Mouse (Mus musculus): Measurements from ENCODE around the gene Srrm2. TPM values are rescaled to one million over a fixed set of nuclear protein-coding genes. Genes with fewer than 3 reads are reported as not detected.
A peak's percentile ranks its signal among the peaks of the same experiment; 100 is the strongest.

Gene Srrm2
- polyA plus RNA-seq, 1 experiment, result 117 TPM

GRCm38 (mm10) chr17:23746311-23746710 is 44.0 kb upstream of the Srrm2 start:
- peaks cover 2% of the 10 kb centered on the region for H3K36me3 ChIP-seq (replicated peaks; ENCODE audit: low read length)
- no peak for TF ChIP-seq GATA1 (IDR thresholded peaks at IDR 0.05; ENCODE audit: borderline replicate concordance, low read length)
- no peak for TF ChIP-seq FLI1 (IDR thresholded peaks at IDR 0.05; ENCODE audit: low read length)
- H3K27me3 ChIP-seq (replicated peaks), result peaks cover 63% of the 10 kb centered on the region
- no peak overlapping the region for H3K4me3 ChIP-seq (replicated peaks)
- H3K9me3 ChIP-seq, result peaks cover 3% of the 10 kb centered on the region; the same call in 1 of the 2 replicates
- H3K4me1 ChIP-seq, result peaks cover 71% of the 10 kb centered on the region

GRCm38 (mm10) chr17:23746767-23747166 is 43.6 kb upstream of the Srrm2 start:
- peaks cover 67% of the 10 kb centered on the region for H3K4me1 ChIP-seq
- TF ChIP-seq FLI1 (IDR thresholded peaks at IDR 0.05; ENCODE audit: low read length) (no peak), GATA1 (IDR thresholded peaks at IDR 0.05; ENCODE audit: borderline replicate concordance, low read length) (no peak)
- H3K9me3 ChIP-seq, result peaks cover 3% of the 10 kb centered on the region; the same call in 1 of the 2 replicates
- peaks cover 58% of the 10 kb centered on the region for H3K27me3 ChIP-seq (replicated peaks)
- H3K4me3 ChIP-seq (replicated peaks), result no peak overlapping the region
- peaks cover 7% of the 10 kb centered on the region for H3K36me3 ChIP-seq (replicated peaks; ENCODE audit: low read length)

- H3K4me3 ChIP-seq (replicated peaks), result no peak overlapping the region
- no peak for TF ChIP-seq FLI1 (IDR thresholded peaks at IDR 0.05; ENCODE audit: low read length)
- no peak for TF ChIP-seq GATA1 (IDR thresholded peaks at IDR 0.05; ENCODE audit: borderline replicate concordance, low read length)
- H3K27me3 ChIP-seq (replicated peaks), result peaks cover 51% of the 10 kb centered on the region
- peaks cover under 1% of the 10 kb centered on the region; the same call in 1 of the 2 replicates for H3K9me3 ChIP-seq
- H3K36me3 ChIP-seq (replicated peaks; ENCODE audit: low read length), result peaks cover 14% of the 10 kb centered on the region
- peaks cover 60% of the 10 kb centered on the region for H3K4me1 ChIP-seq
These were observed 42.9 kb upstream of the Srrm2 start for GRCm38 (mm10) chr17:23747471-23747870.

GRCm38 (mm10) chr17:23748026-23748425 is 42.3 kb upstream of the Srrm2 start:
- Histone ChIP-seq H3K36me3 (replicated peaks; ENCODE audit: low read length) (peaks cover 20% of the 10 kb centered on the region), H3K9me3 (no peaks in the 10 kb centered on the region), H3K27me3 (replicated peaks) (peaks cover 46% of the 10 kb centered on the region), H3K4me3 (replicated peaks) (no peak overlapping the region), H3K4me1 (peaks cover 57% of the 10 kb centered on the region)
- TF ChIP-seq FLI1 (IDR thresholded peaks at IDR 0.05; ENCODE audit: low read length) (no peak), GATA1 (IDR thresholded peaks at IDR 0.05; ENCODE audit: borderline replicate concordance, low read length) (no peak)

GRCm38 (mm10) chr17:23748631-23749391 is 41.5 kb upstream of the Srrm2 start:
- Histone ChIP-seq H3K27me3 (replicated peaks) (peaks cover 38% of the 10 kb centered on the region), H3K9me3 (no peaks in the 10 kb centered on the region), H3K4me3 (replicated peaks) (peak overlapping the region; percentile 92), H3K36me3 (replicated peaks; ENCODE audit: low read length) (peaks cover 27% of the 10 kb centered on the region), H3K4me1 (peaks cover 53% of the 10 kb centered on the region)
- TF ChIP-seq FLI1 (IDR thresholded peaks at IDR 0.05; ENCODE audit: low read length) (no peak), GATA1 (IDR thresholded peaks at IDR 0.05; ENCODE audit: borderline replicate concordance, low read length) (no peak)

- peaks cover 31% of the 10 kb centered on the region for H3K36me3 ChIP-seq (replicated peaks; ENCODE audit: low read length)
- peaks cover 50% of the 10 kb centered on the region for H3K4me1 ChIP-seq
- no peaks in the 10 kb centered on the region for H3K9me3 ChIP-seq
- H3K27me3 ChIP-seq (replicated peaks), result peaks cover 30% of the 10 kb centered on the region
- H3K4me3 ChIP-seq (replicated peaks), result peak overlapping the region; percentile 92
- TF ChIP-seq GATA1 (IDR thresholded peaks at IDR 0.05; ENCODE audit: borderline replicate concordance, low read length), result no peak
- TF ChIP-seq FLI1 (IDR thresholded peaks at IDR 0.05; ENCODE audit: low read length), result no peak
These were observed 40.7 kb upstream of the Srrm2 start for GRCm38 (mm10) chr17:23749400-23750191.

GRCm38 (mm10) chr17:23755689-23756088 is 34.6 kb upstream of the Srrm2 start:
- H3K36me3 ChIP-seq (replicated peaks; ENCODE audit: low read length), result peaks cover 82% of the 10 kb centered on the region
- no peaks in the 10 kb centered on the region for H3K27me3 ChIP-seq (replicated peaks)
- H3K4me3 ChIP-seq (replicated peaks), result no peak overlapping the region
- H3K9me3 ChIP-seq, result no peaks in the 10 kb centered on the region
- TF ChIP-seq FLI1 (IDR thresholded peaks at IDR 0.05; ENCODE audit: low read length) (no peak), GATA1 (IDR thresholded peaks at IDR 0.05; ENCODE audit: borderline replicate concordance, low read length) (no peak)
- H3K4me1 ChIP-seq, result peaks cover 8% of the 10 kb centered on the region

- TF ChIP-seq FLI1 (IDR thresholded peaks at IDR 0.05; ENCODE audit: low read length), result no peak
- no peak for TF ChIP-seq GATA1 (IDR thresholded peaks at IDR 0.05; ENCODE audit: borderline replicate concordance, low read length)
- H3K4me3 ChIP-seq (replicated peaks), result no peak overlapping the region
- H3K27me3 ChIP-seq (replicated peaks), result no peaks in the 10 kb centered on the region
- no peaks in the 10 kb centered on the region for H3K9me3 ChIP-seq
- H3K4me1 ChIP-seq, result peaks cover 8% of the 10 kb centered on the region
- H3K36me3 ChIP-seq (replicated peaks; ENCODE audit: low read length), result peaks cover 85% of the 10 kb centered on the region
These were observed 32.8 kb upstream of the Srrm2 start for GRCm38 (mm10) chr17:23757581-23757980.

- Histone ChIP-seq H3K36me3 (replicated peaks; ENCODE audit: low read length) (peaks cover 78% of the 10 kb centered on the region), H3K27me3 (replicated peaks) (no peaks in the 10 kb centered on the region), H3K9me3 (no peaks in the 10 kb centered on the region), H3K4me3 (replicated peaks) (no peak overlapping the region), H3K4me1 (peaks cover 15% of the 10 kb centered on the region)
- TF ChIP-seq FLI1 (IDR thresholded peaks at IDR 0.05; ENCODE audit: low read length) (no peak), GATA1 (IDR thresholded peaks at IDR 0.05; ENCODE audit: borderline replicate concordance, low read length) (no peak)
These were observed 31.5 kb upstream of the Srrm2 start for GRCm38 (mm10) chr17:23758801-23759200.

GRCm38 (mm10) chr17:23760231-23760630 is 30.1 kb upstream of the Srrm2 start:
- TF ChIP-seq GATA1 (IDR thresholded peaks at IDR 0.05; ENCODE audit: borderline replicate concordance, low read length) (no peak), FLI1 (IDR thresholded peaks at IDR 0.05; ENCODE audit: low read length) (no peak)
- H3K36me3 ChIP-seq (replicated peaks; ENCODE audit: low read length), result peaks cover 75% of the 10 kb centered on the region
- H3K27me3 ChIP-seq (replicated peaks), result no peaks in the 10 kb centered on the region

More at GRCm38 (mm10) chr17:23760231-23760630, 30.1 kb upstream of the Srrm2 start:
- H3K9me3 ChIP-seq, result no peaks in the 10 kb centered on the region
- peaks cover 16% of the 10 kb centered on the region for H3K4me1 ChIP-seq
- H3K4me3 ChIP-seq (replicated peaks), result no peak overlapping the region

Data from megakaryocyte, embryonic 14.5 days (primary cell).